Mouse (Mus musculus): ENCODE measurements around the gene Agk.

Agk gene

GRCm38 (mm10) chr6:40415799-40416198 lies 90.8 kb downstream of the Agk start:
- 74% methylated on average over 5 of the region's 5 CpGs for WGBS

GRCm38 (mm10) chr6:40418386-40418785 lies 93.4 kb downstream of the Agk start:
- 69% methylated on average over 4 of the region's 4 CpGs for WGBS

- 77% methylated on average over 6 of the region's 6 CpGs for WGBS
Measured at GRCm38 (mm10) chr6:40421099-40421498, 96.1 kb downstream of the Agk start.

GRCm38 (mm10) chr6:40423013-40423412 lies 98.0 kb downstream of the Agk start:
- WGBS: 56% methylated on average over 1 of the region's 1 CpGs

- 47% methylated on average over 1 of the region's 1 CpGs for WGBS
Measured at GRCm38 (mm10) chr6:40423774-40424173, 98.8 kb downstream of the Agk start.

- 81% methylated on average over 7 of the region's 7 CpGs for WGBS
Measured at GRCm38 (mm10) chr6:40427441-40427840, 102.5 kb downstream of the Agk start.

- WGBS: 53% methylated on average over 3 of the region's 3 CpGs
Measured at GRCm38 (mm10) chr6:40428696-40429095, 103.7 kb downstream of the Agk start.

- 56% methylated on average over 4 of the region's 4 CpGs for WGBS
Measured at GRCm38 (mm10) chr6:40429521-40429931, 104.6 kb downstream of the Agk start.

GRCm38 (mm10) chr6:40430251-40430650 lies 105.3 kb downstream of the Agk start:
- WGBS: 79% methylated on average over 3 of the region's 3 CpGs

GRCm38 (mm10) chr6:40430878-40431277 lies 105.9 kb downstream of the Agk start:
- WGBS: 54% methylated on average over 3 of the region's 3 CpGs

GRCm38 (mm10) chr6:40431356-40431755 lies 106.4 kb downstream of the Agk start:
- 70% methylated on average over 4 of the region's 4 CpGs for WGBS

GRCm38 (mm10) chr6:40432346-40433275 lies 107.6 kb downstream of the Agk start:
- 47% methylated on average over 17 of the region's 17 CpGs for WGBS

GRCm38 (mm10) chr6:40434697-40435096 lies 109.7 kb downstream of the Agk start:
- 7% methylated on average over 7 of the region's 7 CpGs for WGBS

GRCm38 (mm10) chr6:40435151-40436046 lies 110.4 kb downstream of the Agk start:
- WGBS: under 1% methylated on average over 69 of the region's 72 CpGs

GRCm38 (mm10) chr6:40436047-40436483 lies 111.1 kb downstream of the Agk start, which contains the start of gene E330009J07Rik:
E330009J07Rik (minus strand) TSS chr6:40436135.
- under 1% methylated on average over 38 of the region's 38 CpGs for WGBS

GRCm38 (mm10) chr6:40438936-40439335 lies 114.0 kb downstream of the Agk start, which contains the start of gene Wee2:
Wee2 (plus strand) TSS chr6:40439088.
- WGBS: 44% methylated on average over 5 of the region's 5 CpGs

GRCm38 (mm10) chr6:40439731-40440130 lies 114.8 kb downstream of the Agk start:
- WGBS: 38% methylated on average over 12 of the region's 12 CpGs

GRCm38 (mm10) chr6:40441276-40441675 lies 116.3 kb downstream of the Agk start:
- 60% methylated on average over 3 of the region's 3 CpGs for WGBS

- WGBS: 63% methylated on average over 3 of the region's 3 CpGs
Measured at GRCm38 (mm10) chr6:40441755-40442154, 116.8 kb downstream of the Agk start.

- 53% methylated on average over 10 of the region's 10 CpGs for WGBS
Measured at GRCm38 (mm10) chr6:40443281-40443928, 118.4 kb downstream of the Agk start.
